Mouse (Mus musculus) spleen, postnatal 36 days (tissue): Measurements from ENCODE around the gene Dbndd2.

Experiments used
- DNase-seq, 2 experiments: peaks; one replicate each; pipeline ENCODE4 v3.0.0; 2022; ENCODE audit warnings: low spot score in 2 of 2, mixed read lengths in 1 of 2

Gene Dbndd2

DNA sequence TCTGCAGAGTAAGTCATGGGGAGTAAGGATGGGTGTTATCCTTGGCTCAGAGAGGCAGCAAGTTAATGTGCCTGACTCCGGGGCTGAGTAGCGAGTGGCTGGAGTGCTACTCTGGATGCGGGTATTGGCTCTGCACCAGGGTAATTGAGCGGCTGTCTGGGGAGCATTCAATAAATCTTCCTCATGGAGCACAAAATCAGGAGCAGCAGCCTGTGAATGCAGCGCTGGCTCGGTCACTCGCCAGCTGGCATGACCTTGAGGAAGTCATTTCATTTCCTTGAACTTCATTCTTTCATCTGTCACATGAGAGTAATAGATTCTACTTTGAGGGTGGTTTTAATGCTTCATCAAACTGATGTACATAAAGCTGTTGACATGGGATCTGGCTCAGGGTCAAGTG is 14.6 kb downstream of the Dbndd2 start:
- DNase-seq = no peak

DNA sequence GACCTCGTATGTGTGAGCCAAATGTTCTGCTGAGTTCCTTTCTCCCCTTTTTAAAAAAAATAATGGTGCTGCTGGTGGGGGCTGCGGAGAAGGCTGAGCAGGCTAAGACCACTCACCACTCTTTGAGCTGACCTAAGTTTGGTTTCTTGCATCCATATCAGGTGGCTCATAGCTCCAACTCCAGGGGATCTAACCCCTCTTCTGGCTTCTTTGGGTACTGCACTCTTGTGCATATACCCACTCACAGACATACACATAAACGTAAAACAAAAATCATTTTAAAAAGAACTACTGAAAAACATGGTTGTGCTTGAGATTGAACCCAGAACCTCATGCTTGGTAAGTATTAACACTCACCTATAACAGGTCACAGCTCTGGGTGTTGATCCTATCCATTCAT is 19.0 kb downstream of the Dbndd2 start:
- no peak for DNase-seq

DNA sequence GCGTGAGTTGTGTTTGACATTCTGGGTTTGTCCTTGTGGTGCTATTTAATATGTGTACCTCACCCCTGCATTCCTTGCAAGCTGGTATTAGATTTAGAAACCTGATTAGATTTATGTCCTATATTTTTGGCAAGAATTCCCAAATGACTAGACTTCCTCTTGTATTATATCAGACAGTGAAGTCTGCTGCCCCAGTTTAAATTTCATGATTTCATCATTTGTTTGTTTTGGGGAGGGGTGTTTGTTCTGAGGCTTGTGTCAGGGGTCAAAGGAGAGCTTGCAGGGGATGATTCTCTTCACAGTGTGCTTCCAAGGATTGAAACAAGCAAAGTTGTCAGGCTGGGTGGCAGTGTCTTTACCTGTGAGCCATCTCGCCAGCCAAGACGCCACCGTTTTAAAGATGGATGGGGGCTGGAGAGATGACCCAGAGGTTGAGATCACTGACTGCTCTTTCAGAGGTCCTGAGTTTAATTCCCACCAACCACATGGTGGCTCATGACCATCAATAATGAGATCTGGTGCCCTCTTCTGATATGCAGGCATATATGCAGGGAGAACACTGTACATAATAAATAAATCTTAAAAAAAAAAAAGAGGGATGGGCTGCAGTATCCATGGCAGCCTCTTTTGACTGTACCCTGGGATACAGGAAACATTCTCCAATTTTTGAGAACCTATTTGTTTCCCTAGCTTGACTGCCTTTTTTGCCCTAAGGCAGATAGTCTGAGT is 19.9 kb downstream of the Dbndd2 start:
- no peak for DNase-seq

DNA sequence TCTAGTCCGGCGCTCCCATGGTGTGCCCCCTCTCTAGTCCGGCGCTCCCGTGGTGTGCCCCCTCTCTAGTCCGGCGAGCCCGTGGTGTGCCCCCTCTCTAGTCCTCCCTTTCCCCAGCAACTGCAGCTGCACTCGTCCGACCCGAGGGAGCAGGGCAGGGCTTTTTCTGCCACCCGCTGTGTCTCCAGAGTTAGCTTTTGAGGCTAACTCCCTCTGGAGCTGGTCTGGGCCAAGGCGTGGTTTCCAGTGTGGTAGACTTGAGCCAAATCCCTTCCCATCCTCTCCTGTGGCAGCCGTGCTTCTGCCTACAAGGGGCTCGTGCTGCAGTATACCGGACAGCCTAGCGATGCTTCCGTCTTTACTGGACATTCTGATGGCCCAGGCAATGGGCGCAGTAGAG is 21.9 kb downstream of the Dbndd2 start:
- DNase-seq = no peak

DNA sequence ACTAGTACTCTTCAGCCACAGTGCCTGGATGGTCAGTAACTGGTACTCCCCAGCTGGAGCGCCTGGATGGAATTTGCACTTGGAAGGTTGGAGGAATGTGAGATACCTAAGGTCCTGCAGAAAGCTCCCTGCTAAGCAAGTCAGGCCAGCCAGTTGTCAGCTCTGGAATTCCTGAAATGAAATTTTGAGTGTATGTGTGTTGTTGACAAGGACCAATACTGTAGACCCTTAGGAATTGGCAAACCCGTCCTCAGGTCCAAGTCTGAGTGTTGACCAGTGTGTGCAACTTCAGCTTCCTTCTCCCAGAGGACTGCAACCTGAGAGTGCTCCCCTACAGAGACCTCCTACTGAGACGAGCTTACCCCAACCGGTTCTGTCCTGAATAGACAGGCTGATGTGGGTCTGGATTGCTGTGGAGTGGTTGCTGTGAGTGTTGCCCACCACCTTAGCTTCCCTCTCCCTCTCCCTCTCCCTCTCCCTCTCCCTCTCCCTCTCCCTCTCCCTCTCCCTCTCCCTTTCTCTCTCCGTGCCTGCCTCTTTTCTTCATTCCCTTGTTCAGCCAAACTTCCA is 24.8 kb downstream of the Dbndd2 start:
- no peak for DNase-seq

DNA sequence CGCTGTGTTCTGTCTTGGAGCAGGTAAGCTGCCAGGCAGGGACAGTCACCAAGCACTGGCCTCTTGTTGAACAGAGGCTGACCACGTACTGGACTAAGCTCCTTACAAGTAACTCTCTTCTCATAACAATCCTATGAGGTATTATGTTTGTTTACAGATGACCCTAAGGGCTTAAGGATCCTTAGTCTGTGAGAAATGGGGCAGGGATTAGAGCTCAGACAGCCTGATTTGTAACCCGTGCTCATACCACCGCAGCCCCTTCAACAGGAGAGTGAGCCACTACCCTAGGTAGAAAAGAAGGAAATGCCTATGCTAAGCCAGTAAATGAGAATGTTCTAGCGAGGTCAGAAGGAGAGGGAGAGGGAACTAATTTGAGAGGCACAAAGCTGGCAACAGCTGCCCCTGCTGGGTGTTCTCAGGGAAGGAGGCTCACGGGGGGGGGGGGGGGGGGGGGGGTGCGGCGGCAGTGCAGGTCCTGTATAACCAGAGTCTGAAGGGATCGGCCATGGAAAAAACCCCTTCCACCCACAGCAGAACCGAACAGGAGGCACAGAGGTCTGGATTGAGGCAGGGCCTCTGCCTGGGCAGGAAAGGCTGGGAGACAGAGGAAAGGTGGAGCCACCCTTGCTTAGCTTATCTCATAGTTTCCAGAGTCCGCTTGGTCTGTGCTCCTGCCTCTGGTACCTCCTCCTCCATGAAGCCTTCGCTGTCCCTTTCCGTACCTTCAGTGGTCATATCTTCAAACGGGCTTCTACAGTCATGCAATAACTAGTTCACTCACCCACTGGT is 26.4 kb downstream of the Dbndd2 start:
- no peak for DNase-seq

DNA sequence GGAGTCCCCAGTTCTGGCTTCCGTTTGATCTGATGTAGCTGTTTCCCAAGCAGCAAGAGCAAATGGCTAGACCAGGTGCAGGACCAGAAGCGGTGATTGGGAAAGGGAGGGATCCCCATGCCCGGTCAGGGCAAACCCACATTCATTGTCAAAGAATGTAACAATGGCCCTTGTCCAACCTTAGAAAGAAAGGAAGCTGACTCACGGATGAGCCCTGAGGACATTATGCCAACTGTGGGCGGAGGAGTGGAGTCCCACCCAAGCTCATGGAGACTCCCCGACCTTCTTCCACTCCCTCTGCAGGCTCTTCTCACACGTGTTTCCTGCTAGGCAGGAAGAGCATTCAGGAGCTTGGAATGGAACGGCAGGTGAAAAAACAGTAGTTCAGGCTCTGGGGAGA is 27.5 kb downstream of the Dbndd2 start:
- DNase-seq = no peak

DNA sequence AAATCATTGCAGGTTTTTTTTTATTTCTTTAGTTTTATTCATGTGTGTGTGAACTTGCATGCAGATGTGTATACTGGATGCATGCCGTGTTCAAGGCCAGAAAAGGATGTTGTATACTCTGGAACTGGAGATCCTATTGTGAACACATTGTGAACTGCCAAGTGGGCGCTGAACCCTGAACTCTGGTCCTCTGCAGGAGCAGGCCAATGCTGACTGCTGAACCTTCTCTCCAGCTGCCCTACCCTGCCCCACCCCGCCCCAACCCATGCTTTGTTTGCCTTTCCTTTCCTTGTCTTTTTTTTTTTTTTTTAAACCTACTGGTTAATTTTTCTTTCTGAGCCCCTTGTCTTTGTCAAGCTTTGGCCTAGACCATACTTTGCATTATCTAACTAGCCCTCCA is 29.0 kb downstream of the Dbndd2 start:
- no peak for DNase-seq

DNA sequence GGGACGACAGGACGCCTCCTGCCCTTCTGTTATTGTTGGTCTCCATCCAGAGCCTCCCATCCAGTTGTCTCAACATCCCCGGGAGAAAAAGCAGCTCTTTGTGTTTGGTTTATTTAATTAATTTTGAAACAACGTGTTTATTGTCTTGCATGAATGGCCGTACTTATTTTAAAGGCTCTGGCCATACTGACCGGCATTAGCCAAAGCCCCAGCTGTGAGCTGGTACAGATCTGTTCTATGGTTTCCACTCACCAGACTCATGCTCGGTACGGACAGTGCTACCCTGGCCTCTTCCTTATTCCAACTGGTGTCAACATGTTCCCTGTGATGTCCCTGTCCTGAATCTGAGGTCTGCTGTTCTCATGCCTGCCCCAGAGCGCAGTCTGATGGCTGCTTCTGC is 30.0 kb downstream of the Dbndd2 start:
- no peak for DNase-seq

DNA sequence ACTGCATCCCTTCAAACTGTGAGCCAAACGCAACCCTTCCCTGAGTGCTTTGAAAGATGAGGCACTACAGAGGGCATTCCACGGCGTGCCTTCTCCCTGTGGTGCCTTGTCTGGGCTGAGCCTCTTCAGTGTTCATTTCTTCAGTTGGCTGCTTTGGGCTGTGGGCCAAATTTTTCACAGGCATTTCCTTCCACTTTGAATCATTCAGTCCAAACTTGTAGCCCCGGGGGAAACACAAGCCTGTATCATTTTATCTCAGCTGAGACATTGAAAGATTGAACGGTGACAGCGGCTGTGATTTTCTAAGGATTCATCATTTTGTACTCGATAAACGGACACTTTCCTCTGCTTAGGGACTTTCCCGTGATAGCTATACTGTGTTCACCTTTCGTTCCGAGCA is 30.7 kb downstream of the Dbndd2 start:
- DNase-seq = no peak

DNA sequence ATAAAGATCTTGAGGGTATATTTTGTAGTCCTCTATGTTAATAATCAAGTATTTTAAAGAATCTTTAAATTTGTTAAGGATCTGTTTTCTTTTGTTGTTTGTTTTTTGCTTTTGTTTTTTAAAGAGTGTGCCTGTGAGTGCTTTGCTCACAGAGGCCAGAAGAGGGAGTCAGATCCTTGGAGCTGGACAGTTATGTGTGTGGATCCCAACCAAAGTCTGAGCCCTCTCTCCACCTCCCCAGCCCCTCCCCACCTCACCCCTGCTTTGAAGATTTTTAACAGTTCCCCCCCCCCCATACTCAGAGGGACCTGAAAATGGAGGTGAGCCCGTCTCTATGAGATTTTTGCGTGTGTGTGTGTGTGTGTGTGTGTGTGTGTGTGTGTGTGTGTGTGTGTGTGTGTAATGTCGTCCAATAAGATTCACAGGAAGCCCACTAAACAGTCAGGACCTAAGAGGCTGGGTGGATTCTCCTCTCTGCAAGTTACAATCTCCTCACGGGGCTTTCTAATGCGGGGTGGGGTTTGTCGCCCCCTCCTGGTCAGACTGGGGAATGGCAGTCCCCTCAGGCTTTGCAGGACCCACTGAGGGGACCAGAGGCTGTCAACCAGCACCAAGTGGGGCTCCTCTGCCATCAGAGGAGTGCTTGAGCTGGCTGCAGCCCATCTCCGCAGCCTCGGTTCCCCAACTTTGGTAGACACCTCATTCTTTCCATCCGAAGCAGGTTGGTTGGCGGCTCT is 31.7 kb downstream of the Dbndd2 start:
- peak; percentile 57 to 59 for DNase-seq

DNA sequence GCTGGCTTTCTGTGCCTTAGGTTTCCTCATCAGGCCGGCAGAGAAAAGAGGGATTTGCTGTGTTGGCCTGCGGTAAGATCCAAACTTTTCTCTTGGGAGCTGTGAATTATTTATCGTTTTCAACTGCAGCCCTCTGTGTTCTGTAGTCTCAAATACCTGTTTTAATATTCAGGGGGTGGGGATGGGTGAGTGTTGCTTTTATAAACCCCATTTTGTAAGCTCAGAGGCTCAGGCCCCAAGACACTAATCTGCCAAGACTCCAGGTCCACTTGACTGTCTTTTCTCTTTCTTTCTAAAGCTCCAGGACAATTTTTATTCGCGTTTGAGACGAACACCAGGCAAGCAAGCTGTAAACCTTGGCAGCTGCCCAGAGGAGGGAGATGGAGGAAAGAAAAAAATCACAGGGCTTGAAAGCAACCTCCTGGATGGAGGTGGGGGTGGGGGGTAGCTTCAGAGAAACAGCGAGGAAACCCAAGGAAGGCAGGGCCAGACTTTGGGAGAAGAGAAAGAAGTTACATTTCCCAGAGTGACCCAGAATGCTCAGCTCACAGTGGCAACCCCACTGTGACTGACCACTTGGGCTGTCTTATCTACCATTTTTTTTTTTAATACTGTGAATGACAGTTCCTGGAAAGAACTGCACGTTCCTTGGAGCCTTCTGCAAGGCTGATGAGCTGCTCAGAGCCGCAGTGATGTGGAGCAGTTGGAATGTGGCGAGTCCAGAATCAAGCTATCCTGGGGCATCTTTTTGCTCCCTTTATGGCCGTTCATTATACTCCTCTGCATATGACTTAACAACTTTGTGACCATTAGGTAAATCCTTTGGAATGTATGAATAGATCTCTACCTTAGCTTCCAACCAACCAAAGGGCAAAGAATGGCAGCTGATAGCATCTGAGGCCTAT is 32.6 kb downstream of the Dbndd2 start:
- no peak for DNase-seq

DNA sequence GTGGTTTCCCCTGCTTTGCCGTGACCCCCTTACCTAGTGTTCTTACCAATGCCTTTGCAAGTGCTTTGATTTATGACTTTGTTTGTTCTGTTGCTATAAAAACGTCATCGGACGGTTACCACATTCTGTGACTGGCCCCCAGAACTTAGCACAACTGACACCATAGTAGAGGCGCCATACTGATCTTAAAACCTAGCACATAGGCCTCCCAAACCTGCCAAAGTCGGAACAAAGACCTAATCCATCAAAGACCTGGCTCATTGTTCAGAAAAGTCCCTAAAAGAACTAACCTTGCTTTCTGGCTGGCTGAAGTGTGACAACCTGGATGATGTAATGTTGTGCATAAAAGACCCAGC is 33.2 kb downstream of the Dbndd2 start:
- no peak for DNase-seq

DNA sequence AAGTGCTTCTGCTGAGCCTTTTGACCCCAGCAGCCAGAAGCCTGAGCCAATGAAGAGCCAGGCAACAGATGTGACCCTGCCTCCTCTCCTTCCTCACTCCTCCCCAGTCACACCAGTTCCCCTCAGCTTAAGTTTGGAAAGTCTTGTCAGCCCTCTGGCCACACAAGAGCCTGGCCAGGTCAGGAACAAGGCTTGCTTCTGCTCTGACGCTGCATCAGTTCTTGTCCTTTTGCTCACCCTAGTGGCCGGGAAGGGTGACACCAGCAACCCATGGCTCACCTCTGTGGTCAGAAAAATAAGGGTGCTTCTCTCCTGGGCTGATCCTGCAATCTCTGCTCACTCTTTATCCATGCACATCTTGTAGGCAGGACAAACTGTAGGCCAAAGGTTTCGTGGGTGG is 34.9 kb downstream of the Dbndd2 start:
- DNase-seq = peak; percentile 71

DNA sequence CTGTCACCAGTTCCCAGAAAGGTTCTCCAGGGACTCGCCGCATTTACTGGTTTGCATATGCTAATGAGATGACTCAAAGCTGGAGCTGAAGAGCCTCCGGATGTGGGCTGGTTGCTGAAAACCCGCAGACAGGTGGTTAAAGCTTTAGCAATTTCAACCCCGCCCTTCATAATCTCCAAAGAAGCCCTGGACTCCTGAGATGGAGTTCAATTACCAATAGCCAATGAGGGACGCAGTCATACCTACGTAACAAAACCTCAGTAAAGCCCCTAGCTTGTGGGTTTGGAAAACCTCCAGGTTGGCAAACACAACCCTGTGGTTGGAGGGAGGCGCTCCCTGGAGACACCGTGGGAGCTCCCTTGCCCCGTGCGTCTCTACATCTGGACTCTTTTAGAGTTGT is 35.9 kb downstream of the Dbndd2 start:
- DNase-seq = peak; percentile 81 to 89

DNA sequence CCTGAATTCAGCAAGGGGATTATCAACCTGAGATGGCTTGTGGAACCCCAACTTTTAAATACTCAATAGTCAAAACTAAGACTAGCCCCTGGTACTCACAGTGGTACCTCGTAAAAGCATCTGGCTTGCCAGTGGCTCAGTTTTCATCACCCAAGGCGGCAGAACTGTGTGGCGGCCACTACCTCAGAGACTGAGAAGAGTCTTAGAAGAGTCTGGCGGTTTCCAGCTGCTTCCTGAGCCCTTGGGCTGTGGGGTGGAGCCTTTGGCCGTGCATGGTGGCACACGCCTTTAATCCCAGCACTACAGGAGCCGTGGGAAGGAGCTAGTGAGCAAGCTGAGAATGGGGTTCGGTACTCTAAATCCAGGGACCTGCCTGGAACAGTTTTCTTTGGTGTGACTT is 36.4 kb downstream of the Dbndd2 start:
- peak in 1 of 2 experiments; percentile 18 for DNase-seq

DNA sequence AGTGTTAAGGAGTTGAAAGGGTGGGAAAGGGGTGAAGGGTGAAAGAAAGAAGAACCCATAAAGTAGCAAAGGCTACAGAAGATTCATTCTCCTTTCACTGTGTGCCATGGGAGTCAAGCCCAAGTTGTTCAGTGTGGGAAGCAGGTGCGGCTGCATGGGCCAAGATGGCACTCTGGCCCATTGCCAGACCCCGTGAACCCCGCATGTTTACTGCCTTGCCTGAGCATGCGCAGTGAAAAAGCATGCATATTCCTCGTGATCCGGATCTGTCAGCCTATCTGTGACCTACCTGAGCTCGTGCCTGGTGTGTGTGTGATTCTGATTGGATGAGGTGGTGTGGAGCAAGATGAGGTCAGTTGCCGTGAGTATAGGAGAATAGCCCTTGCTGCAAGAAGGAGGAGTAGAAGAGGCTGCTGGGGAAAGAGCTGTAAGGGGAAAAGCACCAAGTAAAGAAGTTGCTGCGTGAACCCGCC is 37.4 kb downstream of the Dbndd2 start:
- DNase-seq = no peak

DNA sequence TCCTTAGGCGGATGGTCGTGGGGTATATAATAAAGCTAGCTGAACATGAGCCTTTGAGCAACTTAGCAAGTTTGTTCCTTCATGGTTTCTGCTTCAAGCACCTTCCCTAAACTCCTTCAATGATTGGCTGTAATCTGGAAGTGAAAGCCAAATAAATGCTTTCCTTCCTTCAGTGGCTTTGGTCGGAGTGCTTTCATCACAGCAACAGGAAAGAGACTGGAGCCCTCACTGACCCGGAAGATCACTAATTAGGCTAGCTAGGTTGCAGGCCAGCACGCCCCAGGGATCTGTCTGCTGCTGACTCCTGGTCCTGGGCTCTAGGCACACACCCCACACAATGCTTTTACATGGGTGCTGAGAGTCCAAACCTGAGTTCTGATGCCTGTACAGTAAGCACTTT is 42.7 kb downstream of the Dbndd2 start:
- no peak for DNase-seq

DNA sequence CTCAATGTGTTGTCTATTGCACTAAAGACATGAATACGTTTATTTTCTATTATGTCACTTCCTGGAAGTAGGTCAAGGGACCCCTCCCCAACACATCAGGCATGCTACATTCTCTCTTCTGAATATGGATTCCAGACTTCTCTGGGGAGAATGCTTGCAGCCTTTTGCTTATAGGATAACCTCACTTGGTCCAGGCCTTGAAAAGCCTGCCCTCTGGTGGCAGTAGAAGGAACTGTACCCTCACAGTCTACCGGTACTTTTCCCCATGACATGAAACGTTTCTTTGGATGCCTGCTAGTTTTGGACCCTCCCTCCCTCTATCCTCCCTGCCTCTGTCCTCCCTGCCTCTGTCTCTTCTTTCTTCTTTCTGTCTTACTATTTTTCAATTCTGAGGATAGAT is 45.3 kb downstream of the Dbndd2 start:
- DNase-seq = peak; percentile 54 to 64

DNA sequence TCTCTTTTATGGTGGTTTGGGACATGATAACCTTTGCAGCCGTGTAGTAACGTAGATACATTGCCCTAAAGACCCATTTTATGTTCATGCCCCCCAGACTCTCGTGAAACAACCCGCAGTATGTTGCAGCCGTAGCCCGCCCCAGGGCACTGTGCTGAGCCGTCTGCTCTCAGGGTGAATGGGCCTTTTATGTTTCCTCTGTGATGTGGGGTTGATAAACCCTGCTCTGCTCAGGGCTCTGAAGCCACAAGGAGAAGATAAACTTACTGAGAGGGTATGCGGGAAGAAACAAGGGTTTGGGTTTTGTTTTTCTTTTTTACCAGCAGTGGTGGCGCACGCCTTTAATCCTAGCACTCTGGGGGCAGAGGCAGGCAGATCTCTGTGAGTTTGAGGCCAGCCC is 48.4 kb downstream of the Dbndd2 start:
- no peak for DNase-seq

DNA sequence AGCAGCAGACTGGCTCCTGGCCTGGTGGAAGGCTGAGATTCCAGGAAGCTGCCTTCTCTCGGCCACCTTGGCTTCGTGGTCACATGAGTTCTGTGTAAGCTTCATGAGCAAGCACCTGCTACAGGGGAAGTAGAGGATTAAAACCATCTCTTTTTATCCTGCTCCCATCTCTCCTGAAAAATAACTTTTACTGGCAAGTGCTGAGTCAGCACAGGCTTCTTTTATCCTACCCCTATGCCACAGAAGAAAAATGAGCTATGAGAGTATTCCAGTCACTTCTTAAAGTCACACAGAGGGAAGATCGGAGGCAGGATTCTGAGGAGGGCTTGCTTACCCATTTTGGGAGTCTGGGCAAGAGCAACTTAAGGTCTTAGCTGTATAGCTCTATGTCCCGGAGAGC is 51.1 kb downstream of the Dbndd2 start:
- DNase-seq = no peak
